Mouse (Mus musculus): Measurements from ENCODE around the gene Otub2.
"Not testable (repeated sequence)": the region's sequence is repeated elsewhere in the genome, so short reads cannot be mapped to it uniquely, and the experiment has no call there.

Otub2 gene

DNA sequence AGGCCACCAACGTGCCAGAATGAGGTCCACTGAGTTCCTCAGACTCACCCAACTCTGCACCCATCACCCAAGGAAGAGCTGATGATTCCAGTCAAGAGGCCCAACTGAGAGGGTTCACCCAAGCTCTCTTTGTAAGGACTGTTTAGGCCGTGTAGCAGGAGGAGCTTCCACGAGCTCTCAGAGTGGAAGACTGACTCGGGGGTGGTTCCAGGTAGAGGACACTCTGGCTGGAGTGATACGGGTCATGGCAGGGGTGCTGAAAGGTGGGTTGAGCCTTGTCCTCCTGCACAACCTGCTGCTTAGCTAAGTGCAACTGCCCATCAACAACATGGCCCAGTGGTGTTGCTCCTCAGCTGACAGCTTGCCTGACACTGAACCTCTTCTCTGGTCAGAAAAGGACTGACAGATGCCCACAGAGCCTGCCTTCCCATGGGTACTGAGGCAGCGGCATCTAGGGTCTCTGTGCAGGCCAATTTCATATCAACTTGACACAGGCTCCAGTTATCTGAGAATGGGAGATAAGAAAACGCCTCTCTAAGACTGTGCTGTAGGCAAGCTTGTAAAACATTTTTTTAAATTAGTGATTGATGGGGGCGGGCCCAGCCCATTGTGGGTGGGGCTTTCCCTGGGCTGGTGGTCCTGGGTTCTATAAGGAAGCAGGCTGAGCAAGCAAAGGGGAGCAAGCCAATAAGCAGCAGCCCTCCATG lies 14.8 kb upstream of the Otub2 start:
- DNase-seq, result peak; percentile 52

DNA sequence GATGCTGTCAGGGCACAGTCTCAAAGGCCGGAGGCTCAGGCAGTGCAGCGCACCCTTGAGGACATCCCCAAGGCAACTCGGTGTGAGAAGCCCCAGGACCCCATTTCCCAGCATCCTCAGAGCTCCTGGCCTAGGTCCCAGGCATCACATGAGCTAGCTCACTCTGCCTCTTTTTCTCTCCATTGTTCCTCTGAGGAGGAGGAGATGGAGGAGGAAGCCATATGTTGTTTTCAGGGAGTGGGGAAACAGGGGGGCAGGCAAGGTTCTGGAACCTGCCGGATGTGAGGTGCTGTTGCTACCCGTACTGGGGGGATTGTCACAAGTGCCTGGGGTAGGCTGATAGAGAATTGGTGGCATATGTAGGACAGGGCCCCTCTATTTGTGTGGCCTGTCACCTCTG lies 12.4 kb upstream of the Otub2 start:
- no peak for DNase-seq

DNA sequence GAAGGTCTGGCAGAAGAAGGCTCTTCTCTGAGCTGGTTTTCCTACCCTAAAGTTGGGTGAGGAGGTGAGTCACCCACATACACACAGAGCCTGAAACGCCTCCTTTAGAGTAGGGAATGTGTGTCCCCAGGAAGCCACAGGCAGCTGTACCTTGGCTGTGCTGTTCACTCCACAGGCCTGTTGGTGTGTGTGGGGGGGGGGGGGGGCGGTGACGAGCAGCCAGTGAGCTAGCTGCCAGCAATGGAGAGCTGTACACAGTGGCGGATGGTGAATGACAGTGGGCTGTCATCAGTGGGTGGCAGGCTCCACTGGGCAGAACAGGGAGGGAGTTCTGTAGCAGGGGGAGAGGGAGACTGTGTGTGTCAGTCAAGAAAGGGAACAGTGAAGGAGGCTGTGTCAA lies 11.7 kb upstream of the Otub2 start:
- DNase-seq, result no peak

DNA sequence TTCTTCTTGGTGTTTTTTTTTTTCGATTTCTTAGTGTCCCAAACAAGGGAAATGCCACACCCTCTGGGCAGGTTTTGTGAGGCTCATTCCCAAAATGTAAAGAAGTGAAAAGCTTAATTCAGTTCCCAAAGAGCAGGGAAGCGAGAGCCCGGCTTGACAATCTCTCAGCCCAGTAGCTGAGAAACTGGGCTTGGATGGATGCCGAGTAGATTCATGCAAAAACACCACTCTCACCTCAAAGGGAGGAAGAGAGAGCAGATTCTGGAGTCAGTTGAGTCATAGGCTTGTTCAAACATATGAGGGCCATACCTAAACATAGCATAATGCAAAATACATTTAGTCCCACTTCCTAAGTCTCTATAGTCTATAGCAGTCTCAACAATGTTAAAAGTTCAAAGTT lies 8.3 kb upstream of the Otub2 start:
- no peak for DNase-seq

DNA sequence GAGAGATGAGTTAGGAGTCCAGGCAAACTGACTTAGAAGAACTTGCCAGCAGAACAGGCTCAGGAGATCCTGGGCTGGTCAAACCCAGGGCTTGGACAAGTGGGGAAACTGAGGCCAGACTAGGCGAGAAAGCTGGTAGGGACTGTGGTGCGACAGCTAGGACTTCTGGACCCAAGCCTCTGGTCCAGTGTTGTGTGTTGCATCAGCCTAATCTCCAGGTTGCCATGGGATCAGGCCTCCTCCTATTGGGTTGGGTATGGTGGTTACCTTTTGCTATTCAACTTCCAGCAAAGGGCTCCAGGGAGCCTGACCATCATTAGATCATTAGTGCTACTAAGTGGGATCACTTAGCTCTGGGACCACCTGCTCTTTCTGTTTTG lies 856 bp downstream of the Otub2 start:
- DNase-seq, result peak; percentile 64

DNA sequence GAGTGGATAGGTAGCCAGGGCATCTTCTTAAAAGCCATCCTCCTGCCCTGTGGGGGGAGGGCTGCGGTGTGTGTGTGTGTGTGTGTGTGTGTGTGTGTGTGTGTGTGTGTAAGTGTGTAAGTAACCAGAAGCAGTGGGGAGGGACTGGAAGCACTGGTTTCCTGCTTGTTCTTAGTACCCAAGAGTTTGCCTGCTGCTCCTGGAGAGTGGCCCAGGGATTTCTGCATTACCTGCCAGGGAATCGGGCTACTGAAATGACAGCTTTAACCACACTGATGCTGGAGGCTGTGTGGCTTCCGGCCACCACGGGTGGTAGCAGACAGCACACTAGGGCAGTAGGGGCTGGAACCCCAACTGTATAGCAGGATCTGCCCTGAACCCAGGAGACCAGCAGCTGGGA lies 1.5 kb downstream of the Otub2 start:
- DNase-seq, result no peak

DNA sequence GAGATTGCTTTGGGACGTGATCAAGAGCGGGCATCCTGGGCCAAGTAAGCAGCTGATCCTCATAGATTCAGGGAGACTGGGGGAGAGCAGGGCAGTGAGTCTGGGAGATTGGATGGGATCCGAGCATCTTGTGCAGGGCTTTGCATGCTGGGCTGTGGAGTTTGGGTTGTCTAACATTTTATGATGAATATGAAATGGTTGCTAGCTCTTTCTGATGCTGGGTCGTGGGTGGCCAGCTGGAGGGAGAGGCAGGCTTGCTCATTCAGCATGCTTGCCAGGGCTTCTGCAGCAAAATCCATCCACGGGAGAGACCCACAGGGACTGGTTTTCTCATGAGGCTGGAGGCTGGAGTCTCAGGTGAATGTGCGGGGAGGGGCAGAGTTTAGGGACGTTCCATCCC lies 2.6 kb downstream of the Otub2 start:
- DNase-seq, result no peak

DNA sequence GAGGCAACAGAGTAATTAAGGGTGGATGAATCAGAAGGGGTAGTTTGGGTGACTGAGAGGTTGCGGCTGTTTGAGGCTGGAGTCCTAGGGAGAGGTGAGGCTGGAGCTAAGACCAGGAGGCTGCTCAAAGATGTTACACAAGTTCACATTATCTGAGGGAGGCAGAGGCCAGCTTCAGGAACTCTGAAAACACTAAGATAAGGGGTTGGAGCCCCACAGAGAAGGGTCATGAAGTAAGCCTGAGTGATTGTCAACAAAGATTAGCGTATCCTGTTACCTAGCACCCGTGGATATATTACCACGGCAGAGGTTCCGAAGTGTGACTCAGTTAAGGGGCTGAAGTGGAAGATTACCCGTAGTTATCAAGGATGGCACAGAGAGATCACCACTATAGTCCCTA lies 5.0 kb downstream of the Otub2 start:
- peak; percentile 79 for DNase-seq

DNA sequence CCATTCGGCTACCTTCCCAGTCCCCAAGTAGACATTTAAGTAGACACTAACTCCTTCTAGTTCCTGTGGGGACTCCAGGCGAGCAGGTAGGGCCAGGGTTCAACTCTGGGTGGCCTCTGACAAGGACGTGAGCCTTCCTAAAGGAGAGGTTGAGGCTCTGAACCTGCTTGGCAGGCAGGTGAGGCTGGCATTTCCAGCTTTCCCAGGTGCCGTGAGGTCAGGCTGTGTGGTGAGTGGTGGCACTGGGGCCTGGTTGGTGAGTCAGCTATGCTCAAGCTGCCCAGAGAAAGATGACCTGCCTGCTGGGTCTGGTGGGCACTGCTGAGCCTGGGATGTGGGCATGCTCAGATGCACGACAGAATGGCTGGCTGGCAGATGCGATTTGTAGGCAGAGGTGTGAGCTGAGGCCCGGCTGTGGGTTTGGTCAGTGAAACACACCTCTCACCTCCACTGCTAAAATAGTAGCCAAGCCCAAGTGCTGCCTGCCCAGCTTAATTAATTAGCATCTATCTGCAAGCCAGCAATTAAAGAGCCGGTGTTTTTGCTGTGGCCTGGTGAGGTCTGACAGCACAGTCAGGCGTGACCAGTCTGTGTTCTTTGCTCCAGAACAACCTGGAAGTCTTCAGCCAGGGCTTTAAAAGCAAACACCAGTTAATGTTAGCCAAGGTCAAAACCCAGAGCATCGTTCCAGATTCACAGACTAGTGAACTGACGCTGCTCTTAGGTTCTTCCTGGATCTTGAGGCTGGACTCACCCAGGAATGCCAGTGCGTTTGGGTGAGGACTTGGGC lies 7.2 kb downstream of the Otub2 start:
- DNase-seq, result no peak

DNA sequence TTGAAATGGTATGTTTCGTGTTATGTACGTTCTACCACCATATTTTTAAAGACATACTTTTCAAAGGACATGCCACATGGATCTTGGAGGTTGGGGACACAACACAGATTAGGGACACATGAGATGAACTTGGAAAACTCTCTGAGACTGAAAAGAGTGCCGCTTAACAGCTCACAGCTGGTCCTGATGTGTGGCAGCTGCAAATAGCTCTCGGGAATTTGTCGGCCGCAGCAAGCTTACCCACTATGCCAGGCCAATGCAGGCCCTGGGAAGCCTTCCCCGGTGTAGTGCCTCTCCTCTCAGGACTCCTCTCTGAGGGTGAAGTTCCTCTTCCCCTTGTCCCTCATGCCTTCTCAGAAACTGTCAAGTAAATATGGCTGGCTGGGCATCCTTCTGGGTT lies 8.3 kb downstream of the Otub2 start:
- no peak for DNase-seq

DNA sequence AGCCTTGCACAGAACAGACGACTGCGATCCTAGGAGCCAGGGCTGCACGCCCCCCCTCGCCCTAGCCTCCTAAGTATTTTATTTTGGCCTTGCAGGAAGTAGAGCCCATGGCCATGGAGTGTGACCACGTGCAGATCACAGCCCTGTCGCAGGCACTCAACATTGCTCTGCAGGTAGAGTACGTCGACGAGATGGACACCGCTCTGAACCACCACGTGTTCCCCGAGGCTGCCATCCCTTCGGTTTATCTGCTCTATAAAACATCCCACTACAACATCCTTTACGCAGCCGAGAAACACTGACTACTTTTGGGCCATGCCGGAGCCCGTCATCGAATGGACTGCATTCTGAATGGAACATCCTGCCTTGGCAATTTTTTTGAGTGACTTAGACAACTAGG lies 15.6 kb downstream of the Otub2 start:
- DNase-seq, result no peak

DNA sequence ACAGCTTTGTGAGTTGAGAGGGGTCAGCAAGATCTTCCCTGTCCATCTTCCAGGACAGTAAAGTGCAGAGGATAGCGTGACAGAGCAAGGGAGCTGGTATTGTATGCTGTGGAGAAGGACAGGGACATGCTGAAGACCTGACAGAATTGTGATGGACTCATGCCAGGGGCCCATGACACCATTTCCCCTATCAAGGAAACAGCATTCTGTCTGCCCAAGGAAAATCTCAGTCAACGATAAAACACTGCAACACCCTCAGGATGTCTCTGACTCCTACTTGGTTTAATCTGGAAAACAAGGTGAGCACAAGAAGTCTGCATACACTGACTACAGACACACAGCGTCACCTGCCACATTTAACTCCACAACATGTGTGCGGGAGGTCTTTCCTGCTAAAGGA lies 19.2 kb downstream of the Otub2 start, which contains the start of gene 9330161L09Rik:
TSS of gene 9330161L09Rik (minus strand) at position 101 of the 400 bp plus-strand sequence.
- DNase-seq, result no peak

DNA sequence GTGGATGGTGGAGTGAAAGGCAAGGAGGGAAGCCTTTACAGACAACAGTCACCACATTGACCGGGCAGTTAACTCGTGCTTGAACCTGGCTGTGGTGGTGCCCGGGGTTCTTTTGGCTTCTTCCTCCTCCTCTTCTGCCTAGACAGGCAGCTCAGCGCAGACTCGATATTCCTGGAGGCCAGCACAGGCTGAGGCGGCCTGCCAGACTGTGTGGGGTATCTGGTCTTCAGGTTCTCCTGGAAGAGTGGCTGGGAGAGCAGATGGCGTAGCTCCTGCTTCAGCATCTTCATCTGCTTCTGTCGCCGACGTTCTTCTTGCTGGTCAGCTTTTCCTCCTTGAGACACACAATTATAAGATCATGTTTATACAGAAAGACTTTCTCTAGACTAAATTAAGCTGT lies 19.7 kb downstream of the Otub2 start:
- DNase-seq, result no peak

DNA sequence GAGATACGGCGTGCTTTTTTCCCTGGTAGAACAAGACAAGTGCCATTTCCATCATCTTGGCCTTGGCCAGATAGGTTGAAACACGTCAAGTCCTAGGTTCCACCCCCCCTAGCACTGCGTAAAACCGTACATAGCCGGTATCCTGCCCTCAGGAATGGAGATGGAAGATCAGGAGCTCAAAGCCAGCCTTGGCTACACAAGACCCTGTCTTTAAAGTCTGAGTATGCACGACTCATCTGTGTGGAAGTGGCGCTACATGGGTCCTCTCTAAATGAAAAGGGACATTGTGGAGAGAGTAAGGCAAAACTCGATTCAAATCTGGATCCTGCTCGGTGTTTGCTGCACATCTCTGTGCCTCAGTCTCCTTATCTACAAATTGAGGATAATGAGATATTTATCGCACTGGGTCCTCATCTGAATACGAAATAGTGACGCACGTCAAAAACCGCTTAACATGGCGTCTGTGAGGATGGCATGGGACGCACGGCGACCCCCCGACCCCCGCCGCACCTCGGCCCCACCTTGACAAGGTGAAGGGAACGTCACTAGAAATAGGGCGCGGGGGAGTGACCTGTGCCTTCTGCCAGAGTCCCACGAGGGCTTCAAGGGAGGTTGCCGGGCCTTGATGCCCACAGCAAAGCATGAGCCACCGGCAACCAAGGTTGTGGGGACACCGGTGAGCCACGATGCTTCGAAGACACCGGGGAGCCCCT lies 36.7 kb downstream of the Otub2 start:
- no peak for DNase-seq

DNA sequence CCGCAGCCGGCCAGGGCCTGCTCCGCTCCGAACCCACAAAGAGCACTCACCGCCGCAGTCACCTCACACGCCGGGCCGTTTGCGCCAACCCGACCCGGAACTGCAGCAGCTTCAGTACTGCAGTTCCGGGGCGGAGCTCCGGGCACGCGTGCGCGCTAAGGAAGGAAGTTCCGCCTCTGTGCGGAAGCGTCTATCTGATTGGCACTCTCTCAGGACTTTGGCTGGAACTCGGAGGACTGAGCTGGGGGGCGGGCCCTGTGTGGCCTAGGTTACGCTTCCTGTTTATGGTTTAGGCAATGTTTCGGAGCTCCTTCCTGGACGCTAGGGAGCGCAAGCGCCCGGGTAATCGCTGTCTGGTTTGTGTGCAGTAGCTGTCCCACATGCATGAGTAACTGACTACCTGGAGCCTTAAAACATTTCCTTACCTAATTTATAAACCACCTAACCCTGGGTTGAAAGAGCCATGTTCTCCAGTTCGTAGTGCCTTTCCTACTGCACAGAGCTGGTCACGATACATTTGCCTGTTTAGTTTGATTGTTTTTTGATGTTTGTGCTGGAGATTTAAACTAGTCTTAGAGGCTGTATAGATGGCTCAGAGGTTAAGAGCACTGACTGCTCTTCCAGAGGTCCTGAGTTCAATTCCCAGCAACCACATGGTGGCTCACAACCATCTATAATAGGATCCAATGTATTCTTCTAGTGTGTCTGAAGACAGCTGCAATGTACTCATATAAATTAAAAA lies 37.4 kb downstream of the Otub2 start, which contains the start of gene Ddx24:
TSS of gene Ddx24 (minus strand) at position 102 of the 742 bp plus-strand sequence.
- peak; percentile 97 for DNase-seq

DNA sequence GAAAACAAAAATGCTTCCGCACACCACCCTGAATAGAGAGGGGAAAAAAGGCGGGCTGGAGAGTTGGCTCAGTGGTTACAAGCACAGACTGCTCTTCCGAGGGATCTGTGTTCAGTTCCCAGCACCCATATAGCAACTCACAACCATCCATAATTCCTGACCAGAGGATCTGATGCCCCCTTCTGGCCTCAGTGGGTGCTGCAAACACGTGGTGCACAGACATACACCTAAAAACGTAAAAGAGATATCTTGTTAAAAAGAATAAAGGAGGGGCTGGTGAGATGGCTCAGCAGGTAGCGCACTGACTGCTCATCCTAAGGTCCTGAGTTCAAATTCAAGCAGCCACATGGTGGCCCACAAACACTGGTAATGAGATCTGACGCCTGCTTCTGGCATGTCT lies 38.2 kb downstream of the Otub2 start:
- no peak for DNase-seq

DNA sequence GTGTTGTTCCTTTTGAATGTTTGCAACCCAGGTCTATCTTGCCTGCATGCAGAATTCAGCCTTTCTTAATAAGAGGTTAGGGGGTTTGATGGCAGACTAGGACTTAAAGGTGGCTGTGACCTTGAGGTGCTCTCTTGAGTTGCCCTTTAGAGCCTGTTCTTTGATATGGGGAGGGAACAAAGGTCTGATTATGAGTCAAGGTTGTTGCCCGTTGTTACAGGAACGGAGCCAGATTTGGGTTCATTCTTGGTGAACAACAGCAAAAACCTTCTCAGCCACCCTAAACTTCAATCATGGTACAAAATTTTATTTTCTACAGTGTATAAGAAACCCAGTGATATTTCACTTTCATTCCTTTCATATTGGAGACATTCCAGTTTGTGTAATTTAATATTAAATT lies 44.9 kb downstream of the Otub2 start:
- no peak for DNase-seq

DNA sequence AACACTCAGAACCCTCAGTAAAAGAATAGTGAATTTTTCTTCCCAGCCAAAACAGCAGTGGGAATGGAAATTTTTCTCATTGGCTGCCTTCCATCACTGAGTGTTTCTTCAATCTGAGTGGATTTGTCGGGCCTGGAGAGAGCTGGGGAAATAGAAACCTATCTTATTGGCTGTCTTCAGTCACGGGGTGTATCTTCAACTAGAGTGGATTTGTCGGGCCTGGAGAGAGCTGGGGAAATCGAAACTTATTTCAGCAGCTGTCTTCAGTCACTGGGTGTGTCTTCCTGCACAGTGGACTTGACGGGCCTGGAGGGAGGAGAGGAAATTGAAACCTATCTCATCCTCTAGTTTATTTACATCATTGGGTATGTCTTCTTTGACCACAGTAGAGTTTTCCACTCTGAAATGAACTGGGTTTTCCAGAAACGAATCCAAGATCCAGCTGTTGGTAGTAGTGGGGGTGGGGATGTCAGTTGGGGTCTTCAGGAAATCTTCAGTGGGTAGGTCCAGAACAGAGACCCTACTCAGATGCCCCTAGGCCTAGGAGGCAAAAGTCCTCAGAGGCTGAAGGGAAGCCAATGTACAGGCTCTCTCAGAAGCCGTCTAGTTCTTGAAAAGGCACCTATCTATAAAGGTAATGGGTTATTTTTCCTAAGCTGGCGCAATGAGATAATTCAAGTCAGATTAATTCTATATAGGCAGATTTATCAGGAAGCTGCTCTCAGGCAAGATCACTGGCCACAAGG lies 45.7 kb downstream of the Otub2 start, which contains the start of gene Ifi27:
TSS of gene Ifi27 (plus strand) at position 226 of the 746 bp plus-strand sequence.
- DNase-seq, result peak; percentile 32

DNA sequence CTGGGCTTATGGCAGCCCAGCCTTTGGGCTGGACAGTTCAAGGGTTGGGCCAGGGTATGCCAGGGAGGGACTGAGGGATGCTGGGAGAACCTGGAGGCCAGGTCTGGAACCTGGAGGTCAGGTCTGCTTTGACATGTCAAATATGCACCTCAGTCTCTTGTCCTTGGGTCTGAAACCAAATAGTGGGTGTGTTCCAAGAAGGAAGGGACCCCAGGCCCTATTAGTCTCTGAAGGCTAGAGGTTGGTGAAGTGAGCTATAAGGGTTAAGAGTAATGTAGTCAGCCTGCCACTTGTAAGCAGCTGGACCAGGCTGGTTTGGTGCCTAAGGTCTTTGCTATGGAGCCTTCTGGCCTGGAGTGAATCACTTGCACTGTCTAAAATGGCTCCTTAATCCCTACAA lies 46.4 kb downstream of the Otub2 start:
- DNase-seq, result no peak

DNA sequence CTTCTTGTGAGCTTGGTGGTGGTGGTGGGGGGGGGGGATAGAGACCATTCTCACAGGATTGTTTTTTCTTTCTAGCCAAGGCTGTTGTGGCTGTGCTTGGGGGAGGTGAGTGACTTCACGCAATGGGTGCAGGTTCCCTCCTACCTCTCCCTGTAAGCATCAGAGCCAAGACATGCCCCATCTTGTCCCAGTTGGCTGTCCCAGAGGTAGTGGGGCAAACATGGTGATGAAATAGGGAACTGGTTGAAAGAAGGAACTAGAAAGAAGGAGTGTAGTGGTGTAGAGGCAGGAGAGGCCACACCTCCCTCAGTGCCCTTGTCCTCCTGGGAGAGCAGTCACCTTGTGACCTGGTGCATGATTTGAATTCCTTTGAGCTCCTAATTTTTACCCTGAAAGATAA lies 49.1 kb downstream of the Otub2 start:
- no peak for DNase-seq

DNA sequence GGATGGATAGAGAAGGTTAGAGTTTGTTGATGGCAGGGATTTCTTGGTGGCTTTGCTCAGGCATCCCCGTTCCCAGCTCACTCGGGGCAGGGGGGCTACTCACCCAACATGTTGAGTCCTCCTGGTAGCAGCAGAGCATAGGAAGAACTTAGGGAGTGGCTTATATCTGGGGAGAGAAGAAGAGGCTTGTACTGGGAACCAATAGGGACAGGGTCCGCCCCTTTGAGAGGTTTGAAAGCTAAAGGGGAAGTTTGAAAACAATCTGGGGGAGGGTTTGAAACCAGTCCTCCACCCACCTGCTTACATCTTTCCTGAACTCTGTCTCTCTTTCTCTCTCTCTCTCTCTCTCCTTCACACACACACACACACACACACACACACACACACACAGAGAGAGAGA lies 55.0 kb downstream of the Otub2 start, which contains the start of gene Ifi27l2a:
TSS of gene Ifi27l2a (minus strand) at position 157 of the 400 bp plus-strand sequence.
- no peak for DNase-seq

DNA sequence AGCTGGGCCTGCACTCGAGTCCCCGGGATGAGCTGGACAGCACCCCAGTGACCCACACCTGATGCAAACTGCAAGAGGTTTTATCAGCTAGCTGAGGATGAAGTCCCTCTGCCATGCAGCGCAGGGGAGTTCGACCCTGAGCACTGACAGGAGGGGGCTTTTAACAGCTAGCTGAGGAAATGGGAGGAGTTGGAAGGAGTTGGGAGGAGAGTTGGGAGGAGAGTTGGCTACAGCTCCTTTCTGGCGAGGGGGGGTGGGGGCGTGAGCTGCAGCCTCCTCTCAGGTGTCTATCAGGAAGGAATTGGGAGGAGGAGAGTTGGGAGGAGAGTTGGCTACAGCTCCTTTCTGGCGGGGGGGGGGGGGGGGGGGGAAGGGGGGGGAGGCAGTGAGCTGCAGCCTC lies 55.8 kb downstream of the Otub2 start:
- not testable (repeated sequence) for DNase-seq

Data from liver (tissue).